Mouse (Mus musculus): ENCODE results near the gene Vmn2r84. TPM values are rescaled to one million over a fixed set of nuclear protein-coding genes. Genes with fewer than 3 reads are reported as not detected.
A peak's percentile ranks its signal among the peaks of the same experiment; 100 is the strongest.
"Not testable (repeated sequence)": the region's sequence is repeated elsewhere in the genome, so short reads cannot be mapped to it uniquely, and the experiment has no call there.

The Vmn2r84 gene
- polyA plus RNA-seq, 1 experiment from 2014 or later: 0.01 TPM

DNA sequence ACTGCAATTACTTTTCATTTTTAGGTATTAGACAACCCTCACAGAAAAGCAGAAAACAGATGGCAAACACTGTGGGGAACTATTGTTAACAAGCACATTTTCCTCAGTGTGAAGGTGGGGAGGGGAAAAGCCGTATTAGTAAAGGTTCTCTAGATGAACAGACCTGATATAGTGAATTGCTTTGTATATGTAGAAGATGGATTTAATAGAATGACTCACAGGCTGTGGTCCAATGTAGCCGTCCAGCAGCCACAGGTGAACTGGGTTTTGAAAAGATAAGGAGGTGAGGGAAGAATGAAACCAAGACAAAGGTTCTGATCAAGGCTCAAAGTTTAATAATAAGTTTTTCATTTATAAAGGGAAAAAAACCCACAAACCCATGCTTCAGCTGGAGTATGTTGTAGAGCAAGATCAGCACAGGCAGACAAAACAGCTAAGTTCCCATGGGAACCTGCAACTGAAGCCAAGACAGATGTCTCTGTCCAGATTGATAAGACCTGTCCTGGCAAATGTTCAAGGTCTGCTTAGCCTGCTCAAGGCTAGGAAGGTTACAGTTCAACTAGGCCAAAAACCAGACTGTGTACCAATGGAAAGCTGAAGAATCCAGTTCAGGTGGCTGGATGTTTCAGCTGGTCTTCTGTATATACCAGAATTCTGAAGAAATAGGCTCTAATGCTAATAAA, 21.5 kb downstream of the Vmn2r84 start:
- Histone ChIP-seq H3K9me3 (ENCODE audit: control insufficient read depth, low read length) (no peaks in the 10 kb centered on the region), H3K4me1 (replicated peaks; ENCODE audit: control insufficient read depth, insufficient read depth, low read length) (no peaks in the 10 kb centered on the region), H3K27me3 (ENCODE audit: control insufficient read depth, insufficient read depth, low read length) (no peaks in the 10 kb centered on the region), H3K4me3 (ENCODE audit: low read depth, low read length) (no peak overlapping the region), H3K9ac (ENCODE audit: low read length) (no peak overlapping the region), H3K36me3 (ENCODE audit: control insufficient read depth, insufficient read depth, low read length) (no peaks in the 10 kb centered on the region), H3K27ac (ENCODE audit: low read depth, low read length) (no peak overlapping the region), H3K4me2 (ENCODE audit: low read depth, low read length, severe bottlenecking) (no peak overlapping the region)
- ATAC-seq (replicated peaks; ENCODE audit: low FRiP score) (no peak), DNase-seq (ENCODE audit: low spot score) (no peak)
- 89% methylated on average over 2 of the region's 2 CpGs for WGBS

- Histone ChIP-seq H3K4me1 (replicated peaks; ENCODE audit: control insufficient read depth, insufficient read depth, low read length) (no peaks in the 10 kb centered on the region), H3K36me3 (ENCODE audit: control insufficient read depth, insufficient read depth, low read length) (no peaks in the 10 kb centered on the region), H3K4me3 (ENCODE audit: low read depth, low read length) (no peak overlapping the region), H3K9me3 (ENCODE audit: control insufficient read depth, low read length) (no peaks in the 10 kb centered on the region), H3K4me2 (ENCODE audit: low read depth, low read length, severe bottlenecking) (no peak overlapping the region), H3K27me3 (ENCODE audit: control insufficient read depth, insufficient read depth, low read length) (no peaks in the 10 kb centered on the region), H3K9ac (ENCODE audit: low read length) (no peak overlapping the region), H3K27ac (ENCODE audit: low read depth, low read length) (no peak overlapping the region)
- WGBS: 68% methylated on average over 1 of the region's 1 CpGs
- DNase-seq (ENCODE audit: low spot score) (no peak), ATAC-seq (replicated peaks; ENCODE audit: low FRiP score) (no peak)
Measured at GRCm38 (mm10) chr10:130371644-130372043, 22.5 kb downstream of the Vmn2r84 start.

GRCm38 (mm10) chr10:130370005-130370682, 24.0 kb downstream of the Vmn2r84 start:
- Histone ChIP-seq H3K27me3 (ENCODE audit: control insufficient read depth, insufficient read depth, low read length) (no peaks in the 10 kb centered on the region), H3K27ac (ENCODE audit: low read depth, low read length) (no peak overlapping the region), H3K4me2 (ENCODE audit: low read depth, low read length, severe bottlenecking) (no peak overlapping the region), H3K4me1 (replicated peaks; ENCODE audit: control insufficient read depth, insufficient read depth, low read length) (no peaks in the 10 kb centered on the region), H3K9me3 (ENCODE audit: control insufficient read depth, low read length) (no peaks in the 10 kb centered on the region), H3K4me3 (ENCODE audit: low read depth, low read length) (no peak overlapping the region), H3K9ac (ENCODE audit: low read length) (no peak overlapping the region), H3K36me3 (ENCODE audit: control insufficient read depth, insufficient read depth, low read length) (no peaks in the 10 kb centered on the region)
- ATAC-seq (replicated peaks; ENCODE audit: low FRiP score) (no peak), DNase-seq (ENCODE audit: low spot score) (no peak)
- 91% methylated on average over 2 of the region's 2 CpGs for WGBS

DNA sequence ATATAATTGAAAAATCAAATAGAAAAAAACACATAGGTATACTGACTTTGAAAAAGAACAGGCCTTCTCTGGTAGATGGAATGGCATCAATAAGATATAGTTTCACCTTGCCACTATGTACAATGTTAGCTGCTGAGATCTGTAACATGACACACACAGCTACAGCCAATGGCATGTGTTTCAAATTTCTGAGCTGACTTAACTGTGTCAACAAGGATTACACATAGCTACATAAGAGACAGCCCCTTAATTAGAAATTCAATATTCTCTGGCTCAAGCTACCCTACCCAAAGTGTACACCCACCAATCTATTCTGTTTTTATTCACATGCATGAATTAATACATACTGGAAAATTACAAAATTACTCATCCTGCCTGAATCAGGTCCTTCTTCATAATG, 25.7 kb downstream of the Vmn2r84 start:
- Histone ChIP-seq H3K4me2 (ENCODE audit: low read depth, low read length, severe bottlenecking) (no peak overlapping the region), H3K27me3 (ENCODE audit: control insufficient read depth, insufficient read depth, low read length) (no peaks in the 10 kb centered on the region), H3K4me3 (ENCODE audit: low read depth, low read length) (no peak overlapping the region), H3K9ac (ENCODE audit: low read length) (no peak overlapping the region), H3K4me1 (replicated peaks; ENCODE audit: control insufficient read depth, insufficient read depth, low read length) (no peaks in the 10 kb centered on the region), H3K36me3 (ENCODE audit: control insufficient read depth, insufficient read depth, low read length) (no peaks in the 10 kb centered on the region), H3K9me3 (ENCODE audit: control insufficient read depth, low read length) (no peaks in the 10 kb centered on the region), H3K27ac (ENCODE audit: low read depth, low read length) (no peak overlapping the region)
- ATAC-seq (replicated peaks; ENCODE audit: low FRiP score): no peak
- DNase-seq (ENCODE audit: low spot score): no peak

- no peak overlapping the region for H3K4me2 ChIP-seq (ENCODE audit: low read depth, low read length, severe bottlenecking)
- no peaks in the 10 kb centered on the region for H3K4me1 ChIP-seq (replicated peaks; ENCODE audit: control insufficient read depth, insufficient read depth, low read length)
- no peaks in the 10 kb centered on the region for H3K9me3 ChIP-seq (ENCODE audit: control insufficient read depth, low read length)
- ATAC-seq (replicated peaks; ENCODE audit: low FRiP score) (no peak), DNase-seq (ENCODE audit: low spot score) (no peak)
- H3K4me3 ChIP-seq (ENCODE audit: low read depth, low read length): no peak overlapping the region
- H3K27me3 ChIP-seq (ENCODE audit: control insufficient read depth, insufficient read depth, low read length): no peaks in the 10 kb centered on the region
- H3K36me3 ChIP-seq (ENCODE audit: control insufficient read depth, insufficient read depth, low read length): no peaks in the 10 kb centered on the region
- H3K9ac ChIP-seq (ENCODE audit: low read length): no peak overlapping the region
- H3K27ac ChIP-seq (ENCODE audit: low read depth, low read length): no peak overlapping the region
Measured at GRCm38 (mm10) chr10:130364766-130365165, 29.4 kb downstream of the Vmn2r84 start.

DNA sequence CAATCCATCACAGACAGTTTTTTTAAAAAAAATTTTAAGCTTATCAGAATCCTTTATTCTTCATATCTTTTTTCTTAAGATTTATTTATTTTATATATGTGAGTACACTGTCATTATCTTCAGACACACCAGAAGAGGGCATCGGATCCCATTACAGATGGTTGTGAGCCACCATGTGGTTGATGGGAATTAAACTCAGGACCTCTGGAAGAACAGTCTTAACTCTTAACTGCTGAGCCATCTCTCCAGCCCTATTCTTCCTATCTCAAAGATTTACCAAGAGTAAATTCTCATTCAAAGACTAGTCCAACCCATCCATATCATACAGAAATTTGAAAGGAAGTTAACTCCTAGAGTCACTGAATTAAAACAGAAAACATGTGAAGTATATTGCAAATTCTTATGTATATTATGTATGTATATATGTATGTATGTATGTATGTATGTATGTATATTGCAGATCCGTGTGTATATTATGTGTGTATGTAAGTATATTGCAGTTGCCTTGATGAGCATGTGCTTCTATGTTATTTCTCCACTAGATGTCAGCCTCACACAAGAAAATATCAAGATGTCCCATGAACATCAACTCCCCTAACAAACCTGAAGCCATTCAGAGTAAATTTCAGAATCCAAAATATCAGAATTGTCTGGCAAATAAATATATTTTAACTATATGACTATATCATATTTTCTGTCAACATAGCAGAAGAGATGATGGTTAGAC, 30.5 kb downstream of the Vmn2r84 start:
- ATAC-seq (replicated peaks; ENCODE audit: low FRiP score): peak; percentile 81
- H3K4me3 ChIP-seq (ENCODE audit: low read depth, low read length): no peak overlapping the region
- no peak for DNase-seq (ENCODE audit: low spot score)
- H3K27me3 ChIP-seq (ENCODE audit: control insufficient read depth, insufficient read depth, low read length): no peaks in the 10 kb centered on the region
- H3K27ac ChIP-seq (ENCODE audit: low read depth, low read length): no peak overlapping the region
- H3K9me3 ChIP-seq (ENCODE audit: control insufficient read depth, low read length): no peaks in the 10 kb centered on the region
- no peak overlapping the region for H3K4me2 ChIP-seq (ENCODE audit: low read depth, low read length, severe bottlenecking)
- H3K4me1 ChIP-seq (replicated peaks; ENCODE audit: control insufficient read depth, insufficient read depth, low read length): no peaks in the 10 kb centered on the region
- H3K9ac ChIP-seq (ENCODE audit: low read length): no peak overlapping the region
- no peaks in the 10 kb centered on the region for H3K36me3 ChIP-seq (ENCODE audit: control insufficient read depth, insufficient read depth, low read length)
- WGBS: 57% methylated on average over 2 of the region's 2 CpGs

- no peaks in the 10 kb centered on the region for H3K9me3 ChIP-seq (ENCODE audit: control insufficient read depth, low read length)
- H3K4me3 ChIP-seq (ENCODE audit: low read depth, low read length): no peak overlapping the region
- 96% methylated on average over 1 of the region's 1 CpGs for WGBS
- no peak overlapping the region for H3K4me2 ChIP-seq (ENCODE audit: low read depth, low read length, severe bottlenecking)
- no peaks in the 10 kb centered on the region for H3K36me3 ChIP-seq (ENCODE audit: control insufficient read depth, insufficient read depth, low read length)
- DNase-seq (ENCODE audit: low spot score) (no peak), ATAC-seq (replicated peaks; ENCODE audit: low FRiP score) (no peak)
- H3K27ac ChIP-seq (ENCODE audit: low read depth, low read length): no peak overlapping the region
- no peaks in the 10 kb centered on the region for H3K27me3 ChIP-seq (ENCODE audit: control insufficient read depth, insufficient read depth, low read length)
- H3K4me1 ChIP-seq (replicated peaks; ENCODE audit: control insufficient read depth, insufficient read depth, low read length): no peaks in the 10 kb centered on the region
- H3K9ac ChIP-seq (ENCODE audit: low read length): no peak overlapping the region
Measured at GRCm38 (mm10) chr10:130344056-130344455, 50.1 kb downstream of the Vmn2r84 start.

DNA sequence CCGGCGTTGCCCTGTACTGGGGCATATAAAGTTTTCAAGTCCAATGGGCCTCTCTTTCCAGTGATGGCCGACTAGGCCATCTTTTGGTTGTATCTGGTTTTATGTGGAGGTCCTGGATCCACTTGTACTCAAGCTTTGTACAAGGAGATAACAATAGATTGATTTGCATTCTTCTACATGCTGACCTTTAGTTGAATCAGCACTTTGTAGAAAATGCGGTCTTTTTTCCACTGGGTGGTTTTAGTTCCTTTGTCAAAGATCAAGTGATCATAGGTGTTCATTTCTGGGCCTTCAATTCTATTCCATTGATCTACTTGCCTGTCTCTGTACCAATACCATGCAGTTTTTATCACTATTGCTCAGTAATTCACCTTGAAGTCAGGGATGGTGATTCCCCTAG, 54.1 kb downstream of the Vmn2r84 start:
- not testable (repeated sequence) for DNase-seq (ENCODE audit: low spot score); H3K27ac ChIP-seq (ENCODE audit: low read depth, low read length)
- WGBS: 91% methylated on average over 4 of the region's 4 CpGs

More for the DNA sequence above, 54.1 kb downstream of the Vmn2r84 start:
- not testable (repeated sequence) for ATAC-seq (replicated peaks; ENCODE audit: low FRiP score); H3K4me3 ChIP-seq (ENCODE audit: low read depth, low read length); H3K9me3 ChIP-seq (ENCODE audit: control insufficient read depth, low read length); H3K4me1 ChIP-seq (replicated peaks; ENCODE audit: control insufficient read depth, insufficient read depth, low read length); H3K27me3 ChIP-seq (ENCODE audit: control insufficient read depth, insufficient read depth, low read length); H3K36me3 ChIP-seq (ENCODE audit: control insufficient read depth, insufficient read depth, low read length); H3K9ac ChIP-seq (ENCODE audit: low read length); H3K4me2 ChIP-seq (ENCODE audit: low read depth, low read length, severe bottlenecking)
